Mouse (Mus musculus): ENCODE results near the gene Coa3. TPM values are rescaled to one million over a fixed set of nuclear protein-coding genes. Genes with fewer than 3 reads are reported as not detected.

The Coa3 gene
- polyA plus RNA-seq, 1 experiment from 2014 or later: 46.1 TPM

GRCm38 (mm10) chr11:101302004-101302798 is 23.3 kb upstream of the Coa3 start, which contains the start of gene Becn1:
TSS of gene Becn1 (minus strand) at chr11:101302286.
- Histone ChIP-seq H3K27ac (peak within 1 kb of the TSS; percentile 59), H3K36me3 (ENCODE audit: inconsistent target) (peaks cover 28% of the 10 kb centered on the region), H3K79me2 (ENCODE audit: inconsistent target) (peaks cover 49% of the 10 kb centered on the region), H3K4me3 (ENCODE audit: inconsistent target) (peak within 1 kb of the TSS; percentile 100)
- 8% methylated on average over 39 of the region's 39 CpGs for WGBS (ENCODE audit: missing documents)

- Histone ChIP-seq H3K27ac (peak overlapping the region; percentile 59), H3K4me3 (ENCODE audit: inconsistent target) (peak overlapping the region; percentile 100), H3K79me2 (ENCODE audit: inconsistent target) (peaks cover 56% of the 10 kb centered on the region), H3K36me3 (ENCODE audit: inconsistent target) (peaks cover 36% of the 10 kb centered on the region)
- 9% methylated on average over 23 of the region's 26 CpGs for WGBS (ENCODE audit: missing documents)
Observed at GRCm38 (mm10) chr11:101301299-101302003, 22.5 kb upstream of the Coa3 start.

- peaks cover 62% of the 10 kb centered on the region for H3K79me2 ChIP-seq (ENCODE audit: inconsistent target)
- H3K4me3 ChIP-seq (ENCODE audit: inconsistent target): peak overlapping the region; percentile 100
- no peak overlapping the region for H3K27ac ChIP-seq
- WGBS (ENCODE audit: missing documents): 74% methylated on average over 7 of the region's 7 CpGs
- H3K36me3 ChIP-seq (ENCODE audit: inconsistent target): peaks cover 40% of the 10 kb centered on the region
Observed at GRCm38 (mm10) chr11:101300881-101301280, 22.0 kb upstream of the Coa3 start.

GRCm38 (mm10) chr11:101295191-101295590 is 16.3 kb upstream of the Coa3 start:
- no peak overlapping the region for H3K27ac ChIP-seq
- WGBS (ENCODE audit: missing documents): 97% methylated on average over 8 of the region's 8 CpGs
- H3K79me2 ChIP-seq (ENCODE audit: inconsistent target): peaks cover 54% of the 10 kb centered on the region
- H3K4me3 ChIP-seq (ENCODE audit: inconsistent target): no peak overlapping the region
- peaks cover 96% of the 10 kb centered on the region for H3K36me3 ChIP-seq (ENCODE audit: inconsistent target)

GRCm38 (mm10) chr11:101291231-101291630 is 12.3 kb upstream of the Coa3 start:
- Histone ChIP-seq H3K36me3 (ENCODE audit: inconsistent target) (peaks cover 81% of the 10 kb centered on the region), H3K79me2 (ENCODE audit: inconsistent target) (peaks cover 14% of the 10 kb centered on the region; the same call in 1 of the 2 replicates), H3K27ac (no peak overlapping the region), H3K4me3 (ENCODE audit: inconsistent target) (no peak overlapping the region)
- WGBS (ENCODE audit: missing documents): 98% methylated on average over 8 of the region's 8 CpGs

- H3K36me3 ChIP-seq (ENCODE audit: inconsistent target): peaks cover 43% of the 10 kb centered on the region
- 24% methylated on average over 9 of the region's 9 CpGs for WGBS (ENCODE audit: missing documents)
- no peak overlapping the region for H3K4me3 ChIP-seq (ENCODE audit: inconsistent target)
- no peaks in the 10 kb centered on the region for H3K79me2 ChIP-seq (ENCODE audit: inconsistent target)
- H3K27ac ChIP-seq: no peak overlapping the region
Observed at GRCm38 (mm10) chr11:101287306-101287705, 8.4 kb upstream of the Coa3 start.

- no peak overlapping the region for H3K4me3 ChIP-seq (ENCODE audit: inconsistent target)
- WGBS (ENCODE audit: missing documents): 94% methylated on average over 4 of the region's 4 CpGs
- peaks cover 8% of the 10 kb centered on the region; the same call in 1 of the 2 replicates for H3K36me3 ChIP-seq (ENCODE audit: inconsistent target)
- no peaks in the 10 kb centered on the region for H3K79me2 ChIP-seq (ENCODE audit: inconsistent target)
- H3K27ac ChIP-seq: no peak overlapping the region
Observed at GRCm38 (mm10) chr11:101283805-101284204, 4.9 kb upstream of the Coa3 start.

- 86% methylated on average over 5 of the region's 5 CpGs for WGBS (ENCODE audit: missing documents)
- Histone ChIP-seq H3K36me3 (ENCODE audit: inconsistent target) (no peaks in the 10 kb centered on the region), H3K27ac (no peak overlapping the region), H3K4me3 (ENCODE audit: inconsistent target) (no peak overlapping the region), H3K79me2 (ENCODE audit: inconsistent target) (peaks cover 7% of the 10 kb centered on the region)
Observed at GRCm38 (mm10) chr11:101282896-101283295, 4.0 kb upstream of the Coa3 start.

GRCm38 (mm10) chr11:101280837-101281236 is 1.9 kb upstream of the Coa3 start:
- 89% methylated on average over 6 of the region's 7 CpGs for WGBS (ENCODE audit: missing documents)
- H3K79me2 ChIP-seq (ENCODE audit: inconsistent target): peaks cover 14% of the 10 kb centered on the region
- no peak overlapping the region for H3K27ac ChIP-seq
- H3K4me3 ChIP-seq (ENCODE audit: inconsistent target): no peak overlapping the region
- H3K36me3 ChIP-seq (ENCODE audit: inconsistent target): no peaks in the 10 kb centered on the region

GRCm38 (mm10) chr11:101279193-101279569 is 267 bp upstream of the Coa3 start:
- 79% methylated on average over 14 of the region's 14 CpGs for WGBS (ENCODE audit: missing documents)
- Histone ChIP-seq H3K4me3 (ENCODE audit: inconsistent target) (peak overlapping the region; percentile 86), H3K27ac (peak overlapping the region; percentile 50; the same call in 1 of the 2 replicates), H3K36me3 (ENCODE audit: inconsistent target) (no peaks in the 10 kb centered on the region), H3K79me2 (ENCODE audit: inconsistent target) (peaks cover 14% of the 10 kb centered on the region)

- H3K79me2 ChIP-seq (ENCODE audit: inconsistent target): peaks cover 14% of the 10 kb centered on the region
- 56% methylated on average over 12 of the region's 12 CpGs for WGBS (ENCODE audit: missing documents)
- peak overlapping the region; percentile 86 for H3K4me3 ChIP-seq (ENCODE audit: inconsistent target)
- no peak overlapping the region for H3K27ac ChIP-seq
- H3K36me3 ChIP-seq (ENCODE audit: inconsistent target): no peaks in the 10 kb centered on the region
Observed at GRCm38 (mm10) chr11:101277381-101278222, 1.3 kb downstream of the Coa3 start.

- Histone ChIP-seq H3K4me3 (ENCODE audit: inconsistent target) (no peak overlapping the region), H3K36me3 (ENCODE audit: inconsistent target) (no peaks in the 10 kb centered on the region), H3K79me2 (ENCODE audit: inconsistent target) (peaks cover 14% of the 10 kb centered on the region), H3K27ac (no peak overlapping the region)
- 78% methylated on average over 27 of the region's 27 CpGs for WGBS (ENCODE audit: missing documents)
Observed at GRCm38 (mm10) chr11:101276319-101277070, 2.4 kb downstream of the Coa3 start.

- Histone ChIP-seq H3K79me2 (ENCODE audit: inconsistent target) (peaks cover 14% of the 10 kb centered on the region), H3K27ac (no peak overlapping the region), H3K4me3 (ENCODE audit: inconsistent target) (no peak overlapping the region), H3K36me3 (ENCODE audit: inconsistent target) (no peaks in the 10 kb centered on the region)
- WGBS (ENCODE audit: missing documents): 77% methylated on average over 4 of the region's 4 CpGs
Observed at GRCm38 (mm10) chr11:101275309-101275708, 3.6 kb downstream of the Coa3 start.

- Histone ChIP-seq H3K36me3 (ENCODE audit: inconsistent target) (no peaks in the 10 kb centered on the region), H3K79me2 (ENCODE audit: inconsistent target) (peaks cover 2% of the 10 kb centered on the region; the same call in 1 of the 2 replicates)
- 81% methylated on average over 3 of the region's 3 CpGs for WGBS (ENCODE audit: missing documents)
Observed at GRCm38 (mm10) chr11:101272446-101272845, 6.5 kb downstream of the Coa3 start.

More at GRCm38 (mm10) chr11:101272446-101272845, 6.5 kb downstream of the Coa3 start:
- no peak overlapping the region for H3K27ac ChIP-seq
- no peak overlapping the region for H3K4me3 ChIP-seq (ENCODE audit: inconsistent target)

All from macrophage (primary cell).